Mouse (Mus musculus): ENCODE data around the gene Cnnm2. TPM values are rescaled to one million over a fixed set of nuclear protein-coding genes. Genes with fewer than 3 reads are reported as not detected.

Gene Cnnm2
- polyA plus RNA-seq, 1 experiment from 2014 or later: 3.8 TPM

- Histone ChIP-seq H3K4me3 (replicated peaks; ENCODE audit: low read length) (no peak overlapping the region), H3K4me1 (replicated peaks; ENCODE audit: control insufficient read depth, insufficient read depth, low read length) (no peaks in the 10 kb centered on the region), H3K9me3 (ENCODE audit: control insufficient read depth, low read length) (no peaks in the 10 kb centered on the region), H3K27me3 (replicated peaks; ENCODE audit: control insufficient read depth, insufficient read depth, low read length) (no peaks in the 10 kb centered on the region), H3K4me2 (ENCODE audit: low read length) (no peak overlapping the region), H3K36me3 (ENCODE audit: control insufficient read depth, insufficient read depth) (no peaks in the 10 kb centered on the region), H3K9ac (replicated peaks; ENCODE audit: low read depth, low read length) (no peak overlapping the region), H3K27ac (ENCODE audit: low read length) (no peak overlapping the region)
- ATAC-seq: peak; percentile 73
- WGBS: 38% methylated on average over 12 of the region's 12 CpGs
Observed at GRCm38 (mm10) chr19:46875790-46876189, 114.4 kb downstream of the Cnnm2 start.

GRCm38 (mm10) chr19:46877886-46878285 lies 116.5 kb downstream of the Cnnm2 start:
- no peak for ATAC-seq
- WGBS: 90% methylated on average over 13 of the region's 13 CpGs

GRCm38 (mm10) chr19:46878346-46878745 lies 117.0 kb downstream of the Cnnm2 start:
- Histone ChIP-seq H3K9me3 (ENCODE audit: control insufficient read depth, low read length) (no peaks in the 10 kb centered on the region), H3K36me3 (ENCODE audit: control insufficient read depth, insufficient read depth) (peaks cover 2% of the 10 kb centered on the region; the same call in 1 of the 2 replicates), H3K9ac (replicated peaks; ENCODE audit: low read depth, low read length) (no peak overlapping the region), H3K27me3 (replicated peaks; ENCODE audit: control insufficient read depth, insufficient read depth, low read length) (no peaks in the 10 kb centered on the region), H3K4me2 (ENCODE audit: low read length) (no peak overlapping the region), H3K27ac (ENCODE audit: low read length) (no peak overlapping the region), H3K4me1 (replicated peaks; ENCODE audit: control insufficient read depth, insufficient read depth, low read length) (no peaks in the 10 kb centered on the region), H3K4me3 (replicated peaks; ENCODE audit: low read length) (no peak overlapping the region)
- ATAC-seq: no peak
- WGBS: 60% methylated on average over 13 of the region's 13 CpGs

More at GRCm38 (mm10) chr19:46877886-46878285, 116.5 kb downstream of the Cnnm2 start:
- Histone ChIP-seq H3K27ac (ENCODE audit: low read length) (no peak overlapping the region), H3K4me1 (replicated peaks; ENCODE audit: control insufficient read depth, insufficient read depth, low read length) (no peaks in the 10 kb centered on the region), H3K9me3 (ENCODE audit: control insufficient read depth, low read length) (no peaks in the 10 kb centered on the region), H3K27me3 (replicated peaks; ENCODE audit: control insufficient read depth, insufficient read depth, low read length) (no peaks in the 10 kb centered on the region), H3K36me3 (ENCODE audit: control insufficient read depth, insufficient read depth) (peaks cover 2% of the 10 kb centered on the region; the same call in 1 of the 2 replicates), H3K9ac (replicated peaks; ENCODE audit: low read depth, low read length) (no peak overlapping the region), H3K4me3 (replicated peaks; ENCODE audit: low read length) (no peak overlapping the region), H3K4me2 (ENCODE audit: low read length) (no peak overlapping the region)

- ATAC-seq: no peak
- Histone ChIP-seq H3K4me3 (replicated peaks; ENCODE audit: low read length) (no peak overlapping the region), H3K9me3 (ENCODE audit: control insufficient read depth, low read length) (no peaks in the 10 kb centered on the region), H3K4me1 (replicated peaks; ENCODE audit: control insufficient read depth, insufficient read depth, low read length) (no peaks in the 10 kb centered on the region), H3K36me3 (ENCODE audit: control insufficient read depth, insufficient read depth) (peaks cover 2% of the 10 kb centered on the region; the same call in 1 of the 2 replicates), H3K4me2 (ENCODE audit: low read length) (no peak overlapping the region), H3K9ac (replicated peaks; ENCODE audit: low read depth, low read length) (no peak overlapping the region), H3K27me3 (replicated peaks; ENCODE audit: control insufficient read depth, insufficient read depth, low read length) (no peaks in the 10 kb centered on the region), H3K27ac (ENCODE audit: low read length) (no peak overlapping the region)
- WGBS: 93% methylated on average over 2 of the region's 2 CpGs
Observed at GRCm38 (mm10) chr19:46879876-46880275, 118.5 kb downstream of the Cnnm2 start.

- H3K27me3 ChIP-seq (replicated peaks; ENCODE audit: control insufficient read depth, insufficient read depth, low read length): no peaks in the 10 kb centered on the region
- 98% methylated on average over 4 of the region's 4 CpGs for WGBS
- H3K36me3 ChIP-seq (ENCODE audit: control insufficient read depth, insufficient read depth): peaks cover 27% of the 10 kb centered on the region
- no peak overlapping the region for H3K27ac ChIP-seq (ENCODE audit: low read length)
- no peaks in the 10 kb centered on the region for H3K4me1 ChIP-seq (replicated peaks; ENCODE audit: control insufficient read depth, insufficient read depth, low read length)
- H3K4me2 ChIP-seq (ENCODE audit: low read length): no peak overlapping the region
- H3K4me3 ChIP-seq (replicated peaks; ENCODE audit: low read length): no peak overlapping the region
- H3K9me3 ChIP-seq (ENCODE audit: control insufficient read depth, low read length): no peaks in the 10 kb centered on the region
- no peak overlapping the region for H3K9ac ChIP-seq (replicated peaks; ENCODE audit: low read depth, low read length)
- ATAC-seq: no peak
Observed at GRCm38 (mm10) chr19:46885365-46885764, 124.0 kb downstream of the Cnnm2 start.

GRCm38 (mm10) chr19:46886826-46887225 lies 125.4 kb downstream of the Cnnm2 start:
- Histone ChIP-seq H3K9me3 (ENCODE audit: control insufficient read depth, low read length) (no peaks in the 10 kb centered on the region), H3K4me2 (ENCODE audit: low read length) (no peak overlapping the region), H3K27me3 (replicated peaks; ENCODE audit: control insufficient read depth, insufficient read depth, low read length) (no peaks in the 10 kb centered on the region), H3K36me3 (ENCODE audit: control insufficient read depth, insufficient read depth) (peaks cover 30% of the 10 kb centered on the region), H3K9ac (replicated peaks; ENCODE audit: low read depth, low read length) (no peak overlapping the region), H3K27ac (ENCODE audit: low read length) (no peak overlapping the region), H3K4me3 (replicated peaks; ENCODE audit: low read length) (no peak overlapping the region), H3K4me1 (replicated peaks; ENCODE audit: control insufficient read depth, insufficient read depth, low read length) (no peaks in the 10 kb centered on the region)
- whole genome bisulfite sequencing: 87% methylated on average over 7 of the region's 7 CpGs
- no peak for ATAC-seq

- Histone ChIP-seq H3K36me3 (ENCODE audit: control insufficient read depth, insufficient read depth) (peaks cover 28% of the 10 kb centered on the region), H3K9me3 (ENCODE audit: control insufficient read depth, low read length) (no peaks in the 10 kb centered on the region), H3K27me3 (replicated peaks; ENCODE audit: control insufficient read depth, insufficient read depth, low read length) (no peaks in the 10 kb centered on the region), H3K4me2 (ENCODE audit: low read length) (no peak overlapping the region), H3K27ac (ENCODE audit: low read length) (no peak overlapping the region), H3K9ac (replicated peaks; ENCODE audit: low read depth, low read length) (no peak overlapping the region), H3K4me3 (replicated peaks; ENCODE audit: low read length) (no peak overlapping the region), H3K4me1 (replicated peaks; ENCODE audit: control insufficient read depth, insufficient read depth, low read length) (no peaks in the 10 kb centered on the region)
- no peak for ATAC-seq
- 85% methylated on average over 14 of the region's 14 CpGs for WGBS
Observed at GRCm38 (mm10) chr19:46887811-46888527, 126.6 kb downstream of the Cnnm2 start.

- H3K36me3 ChIP-seq (ENCODE audit: control insufficient read depth, insufficient read depth): peaks cover 28% of the 10 kb centered on the region
- H3K4me1 ChIP-seq (replicated peaks; ENCODE audit: control insufficient read depth, insufficient read depth, low read length): no peaks in the 10 kb centered on the region
- H3K4me3 ChIP-seq (replicated peaks; ENCODE audit: low read length): no peak overlapping the region
- H3K27ac ChIP-seq (ENCODE audit: low read length): no peak overlapping the region
- no peak overlapping the region for H3K4me2 ChIP-seq (ENCODE audit: low read length)
- WGBS: 93% methylated on average over 8 of the region's 8 CpGs
- H3K27me3 ChIP-seq (replicated peaks; ENCODE audit: control insufficient read depth, insufficient read depth, low read length): no peaks in the 10 kb centered on the region
- no peak overlapping the region for H3K9ac ChIP-seq (replicated peaks; ENCODE audit: low read depth, low read length)
- no peaks in the 10 kb centered on the region for H3K9me3 ChIP-seq (ENCODE audit: control insufficient read depth, low read length)
- no peak for ATAC-seq
Observed at GRCm38 (mm10) chr19:46889666-46890065, 128.3 kb downstream of the Cnnm2 start.

- H3K4me1 ChIP-seq (replicated peaks; ENCODE audit: control insufficient read depth, insufficient read depth, low read length): no peaks in the 10 kb centered on the region
- no peak overlapping the region for H3K4me3 ChIP-seq (replicated peaks; ENCODE audit: low read length)
- 96% methylated on average over 8 of the region's 8 CpGs for WGBS
- no peak overlapping the region for H3K4me2 ChIP-seq (ENCODE audit: low read length)
- peaks cover 23% of the 10 kb centered on the region for H3K36me3 ChIP-seq (ENCODE audit: control insufficient read depth, insufficient read depth)
- ATAC-seq: no peak
- no peak overlapping the region for H3K27ac ChIP-seq (ENCODE audit: low read length)
- no peaks in the 10 kb centered on the region for H3K27me3 ChIP-seq (replicated peaks; ENCODE audit: control insufficient read depth, insufficient read depth, low read length)
- no peak overlapping the region for H3K9ac ChIP-seq (replicated peaks; ENCODE audit: low read depth, low read length)
- H3K9me3 ChIP-seq (ENCODE audit: control insufficient read depth, low read length): no peaks in the 10 kb centered on the region
Observed at GRCm38 (mm10) chr19:46890657-46891056, 129.3 kb downstream of the Cnnm2 start.
